Mouse (Mus musculus): ENCODE measurements around the gene C730034F03Rik. TPM values are rescaled to one million over a fixed set of nuclear protein-coding genes. Genes with fewer than 3 reads are reported as not detected.

Gene C730034F03Rik
- polyA plus RNA-seq, 1 experiment from 2014 or later, result 4.5 TPM

Other genes starting within 250 kb of the C730034F03Rik start
- 147 and 162 TPM in 2 replicates for gene Plxnb2, start 248.8 kb upstream of the C730034F03Rik start, polyA plus RNA-seq (2016; fragmentation: Nextera tagmentation; extraction: Ambion mirVana)
- gene Dennd6b, start 233.1 kb upstream of the C730034F03Rik start, polyA plus RNA-seq (2016; fragmentation: Nextera tagmentation; extraction: Ambion mirVana), result 21.2 and 27.5 TPM in 2 replicates
- gene Ppp6r2, start 218.0 kb upstream of the C730034F03Rik start, polyA plus RNA-seq (2016; fragmentation: Nextera tagmentation; extraction: Ambion mirVana), result 15.4 and 21.2 TPM in 2 replicates
- 71.9 and 80.9 TPM in 2 replicates for gene Sbf1, start 114.3 kb upstream of the C730034F03Rik start, polyA plus RNA-seq (2016; fragmentation: Nextera tagmentation; extraction: Ambion mirVana)
- gene Adm2, start 106.9 kb upstream of the C730034F03Rik start, polyA plus RNA-seq (2016; fragmentation: Nextera tagmentation; extraction: Ambion mirVana), result 0.11 and 0.18 TPM in 2 replicates
- not detected in 2 replicates for gene Miox, start 95.2 kb upstream of the C730034F03Rik start, polyA plus RNA-seq (2016; fragmentation: Nextera tagmentation; extraction: Ambion mirVana)
- gene Lmf2, start 73.9 kb upstream of the C730034F03Rik start, polyA plus RNA-seq (2016; fragmentation: Nextera tagmentation; extraction: Ambion mirVana), result 40.8 and 45.1 TPM in 2 replicates
- gene Ncaph2, start 73.9 kb upstream of the C730034F03Rik start, polyA plus RNA-seq (2016; fragmentation: Nextera tagmentation; extraction: Ambion mirVana), result 197 and 200 TPM in 2 replicates
- gene Sco2, start 55.7 kb upstream of the C730034F03Rik start, polyA plus RNA-seq (2016; fragmentation: Nextera tagmentation; extraction: Ambion mirVana), result 7.4 and 9.0 TPM in 2 replicates
- gene Tymp, start 52.5 kb upstream of the C730034F03Rik start, polyA plus RNA-seq (2016; fragmentation: Nextera tagmentation; extraction: Ambion mirVana), result 1.2 and 1.5 TPM in 2 replicates
- 0.39 and 0.53 TPM in 2 replicates for gene Odf3b, start 50.3 kb upstream of the C730034F03Rik start, polyA plus RNA-seq (2016; fragmentation: Nextera tagmentation; extraction: Ambion mirVana)
- gene Klhdc7b, start 44.7 kb upstream of the C730034F03Rik start, polyA plus RNA-seq (2016; fragmentation: Nextera tagmentation; extraction: Ambion mirVana), result 0.08 TPM in 1 of 2 replicates, not detected in the other
- gene Syce3, start 19.1 kb upstream of the C730034F03Rik start, polyA plus RNA-seq (2016; fragmentation: Nextera tagmentation; extraction: Ambion mirVana), result not detected in 2 replicates
- 1.0 and 1.1 TPM in 2 replicates for gene Cpt1b, start 3.7 kb upstream of the C730034F03Rik start, polyA plus RNA-seq (2016; fragmentation: Nextera tagmentation; extraction: Ambion mirVana)
- not detected in 2 replicates for gene Gm44502, start 107 bp downstream of the C730034F03Rik start, polyA plus RNA-seq (2016; fragmentation: Nextera tagmentation; extraction: Ambion mirVana)
- 38.6 and 41.9 TPM in 2 replicates for gene Chkb, start 319 bp downstream of the C730034F03Rik start, polyA plus RNA-seq (2016; fragmentation: Nextera tagmentation; extraction: Ambion mirVana)
- gene Mapk8ip2, start 24.3 kb downstream of the C730034F03Rik start, polyA plus RNA-seq (2016; fragmentation: Nextera tagmentation; extraction: Ambion mirVana), result 1.6 and 2.5 TPM in 2 replicates
- 9.6 and 11.2 TPM in 2 replicates for gene Arsa, start 47.8 kb downstream of the C730034F03Rik start, polyA plus RNA-seq (2016; fragmentation: Nextera tagmentation; extraction: Ambion mirVana)
- 2.1 and 2.8 TPM in 2 replicates for gene Shank3, start 70.0 kb downstream of the C730034F03Rik start, polyA plus RNA-seq (2016; fragmentation: Nextera tagmentation; extraction: Ambion mirVana)
- gene Acr, start 138.7 kb downstream of the C730034F03Rik start, polyA plus RNA-seq (2016; fragmentation: Nextera tagmentation; extraction: Ambion mirVana), result 0.10 TPM in 1 of 2 replicates, not detected in the other
- 64.8 and 65.6 TPM in 2 replicates for gene Rabl2, start 162.3 kb downstream of the C730034F03Rik start, polyA plus RNA-seq (2016; fragmentation: Nextera tagmentation; extraction: Ambion mirVana)

All from limb, embryonic 10.5 days (tissue).